Mouse (Mus musculus) liver, postnatal 0 days (tissue): ENCODE results near the gene Frmpd1.

Experiments
- CTCF ChIP-seq: sonication (generic); IDR thresholded peaks from 2 replicates; pipeline ENCODE4 v1.5.1; 2016; ENCODE audit warnings: antibody characterized with exemption, low read depth
- EP300 ChIP-seq: IDR thresholded peaks from 2 replicates; pipeline ENCODE4 v1.6.1; 2016; ENCODE audit warnings: antibody characterized with exemption, low read depth, mild to moderate bottlenecking

DNA sequence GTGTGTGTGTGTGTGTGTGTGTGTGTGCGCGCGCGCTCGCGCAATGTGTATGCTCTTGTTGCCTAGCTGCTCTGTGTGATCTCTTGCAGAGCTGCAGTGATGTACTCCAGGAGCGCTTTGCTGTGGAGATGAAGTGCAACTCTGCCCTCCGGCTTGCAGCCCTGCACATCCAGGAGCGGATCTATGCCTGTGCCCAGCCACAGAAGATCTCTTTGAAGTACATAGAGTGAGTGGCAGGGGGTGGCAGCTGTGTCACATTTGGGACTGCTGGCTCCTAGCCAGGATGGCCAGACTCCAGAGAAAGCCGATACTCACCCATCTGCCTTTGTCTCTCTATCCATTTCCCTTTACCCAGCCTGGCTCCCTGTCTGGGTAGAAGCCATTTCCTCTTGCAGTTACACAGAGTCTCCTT, 86.4 kb downstream of the Frmpd1 start:
- no peak for TF ChIP-seq CTCF
- no peak for TF ChIP-seq EP300
